Mouse (Mus musculus) cerebellum, adult 9-11 months (tissue): Measurements from ENCODE around the gene Cfap161.

ENCODE experiments used
- DNase-seq: peaks from one replicate; pipeline ENCODE4 v3.0.0; 2022

Cfap161 gene

DNA sequence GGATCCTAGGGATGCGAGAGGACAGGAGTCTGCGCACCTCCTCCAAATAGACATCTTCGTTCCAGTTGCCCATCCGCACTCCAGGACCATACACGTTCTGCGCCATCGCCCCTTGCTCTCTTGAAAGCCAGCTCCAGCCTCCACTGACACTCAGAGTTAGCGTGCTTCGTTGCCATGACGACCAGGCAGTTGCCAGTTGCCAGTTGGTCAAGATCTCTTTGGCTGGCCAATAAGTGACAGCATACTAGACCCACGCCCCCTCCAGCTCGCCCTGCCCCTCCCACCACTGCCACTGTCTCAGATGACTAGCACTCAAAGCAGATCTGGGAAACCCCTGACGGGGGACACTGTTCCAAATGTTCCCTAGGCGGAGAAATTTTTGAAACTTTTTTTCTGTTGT lies at the start of gene Cfap161:
Cfap161 (minus strand) TSS at position 176 of the 400 bp plus-strand sequence.
- no peak for DNase-seq

GRCm38 (mm10) chr7:83842486-83843259 lies 48.0 kb upstream of the Cfap161 start:
- DNase-seq, result no peak

- DNase-seq, result no peak
These were observed 45.4 kb upstream of the Cfap161 start for GRCm38 (mm10) chr7:83840076-83840475.

DNA sequence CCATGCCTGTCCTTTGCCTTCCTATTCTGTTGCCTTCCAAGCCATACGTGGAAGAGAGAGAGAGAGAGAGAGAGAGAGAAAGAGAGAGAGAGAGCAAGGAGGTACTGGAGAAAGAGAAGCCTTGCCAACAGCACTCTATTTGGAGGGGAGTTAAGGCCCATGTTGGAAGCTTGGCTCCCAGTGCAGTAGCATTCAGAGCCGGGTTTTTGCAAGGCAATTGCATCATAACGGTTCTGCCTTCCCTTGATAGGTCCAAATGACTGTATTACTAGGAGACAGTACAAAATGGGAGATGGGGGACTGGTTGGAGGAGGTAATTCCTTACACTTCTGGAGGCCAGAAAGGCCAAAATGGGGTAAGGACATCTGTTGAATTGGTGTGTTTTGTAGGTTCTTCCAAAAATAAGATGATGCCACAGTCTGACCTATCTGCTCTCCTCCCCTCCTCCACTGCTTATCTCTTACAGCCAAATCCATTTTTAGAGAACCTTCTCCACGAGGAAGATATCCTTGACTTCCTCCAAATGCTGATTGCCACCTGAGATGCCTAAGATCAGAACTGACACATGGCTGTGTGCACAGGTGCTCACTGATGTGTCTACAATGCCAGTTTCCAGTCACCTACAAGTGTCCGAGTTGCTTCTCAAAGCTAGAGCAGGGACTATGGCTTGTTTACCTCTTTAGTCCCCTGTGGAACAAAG lies 44.0 kb upstream of the Cfap161 start:
- no peak for DNase-seq

- no peak for DNase-seq
These were observed 34.7 kb upstream of the Cfap161 start for GRCm38 (mm10) chr7:83829355-83829754.

- no peak for DNase-seq
These were observed 32.9 kb upstream of the Cfap161 start for GRCm38 (mm10) chr7:83827402-83828076.

GRCm38 (mm10) chr7:83826808-83827207 lies 32.1 kb upstream of the Cfap161 start:
- DNase-seq, result no peak

DNA sequence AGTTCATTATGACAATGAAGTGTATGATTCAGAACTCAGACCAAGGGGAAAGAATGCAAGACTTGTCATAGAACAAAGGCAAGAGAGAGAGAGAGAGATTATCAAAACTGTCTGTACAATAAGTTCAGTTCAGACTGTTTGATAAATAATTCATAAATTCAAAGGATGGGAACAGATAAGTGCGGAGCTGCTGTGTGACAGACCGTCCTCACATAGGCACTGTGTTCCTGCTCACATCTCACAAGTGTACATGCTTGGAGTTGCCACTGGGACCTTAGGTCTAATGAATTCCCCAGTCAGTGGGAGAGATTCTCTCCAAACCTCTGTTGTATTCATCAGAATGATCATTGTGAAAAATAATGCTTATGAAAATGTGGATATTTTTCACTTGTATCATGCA lies 27.3 kb upstream of the Cfap161 start:
- no peak for DNase-seq

DNA sequence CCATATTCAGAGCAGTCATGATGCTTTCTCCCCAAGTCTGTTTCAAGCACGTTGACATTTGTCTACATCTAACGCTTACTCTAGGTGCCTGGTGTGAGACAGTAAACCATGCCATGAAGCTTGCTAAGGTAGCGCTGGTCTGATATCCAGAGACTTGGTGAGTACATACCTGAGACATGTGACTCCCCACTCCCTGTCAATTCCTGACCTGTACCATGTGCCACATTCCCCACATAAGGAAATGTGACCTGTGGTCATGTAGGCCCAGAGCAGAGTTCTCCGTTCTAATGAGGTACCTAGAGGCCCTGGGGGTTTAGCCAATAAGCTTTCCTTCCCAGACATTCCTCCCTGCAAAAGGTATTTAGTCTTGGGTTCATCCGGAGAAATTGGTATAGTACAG lies 22.2 kb upstream of the Cfap161 start:
- DNase-seq, result no peak

DNA sequence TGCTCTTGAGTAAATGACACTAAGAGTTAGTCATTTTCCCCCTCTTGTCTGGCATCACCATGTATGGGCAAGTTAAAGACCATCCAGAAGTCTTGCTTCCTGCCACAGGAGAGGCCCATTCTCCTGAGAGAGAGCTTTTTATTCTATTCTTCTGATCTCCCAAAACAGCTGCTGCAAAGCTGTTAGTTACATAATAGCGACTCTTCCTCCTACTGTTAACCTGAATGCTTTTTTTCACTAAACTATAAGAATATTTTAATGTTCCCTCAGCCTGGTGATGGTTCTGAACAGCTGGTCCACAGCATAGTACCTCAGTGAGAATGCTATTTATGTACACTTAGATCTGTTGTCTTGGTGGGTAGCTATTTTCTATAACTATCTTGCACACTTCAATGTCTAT lies 21.0 kb upstream of the Cfap161 start:
- no peak for DNase-seq

DNA sequence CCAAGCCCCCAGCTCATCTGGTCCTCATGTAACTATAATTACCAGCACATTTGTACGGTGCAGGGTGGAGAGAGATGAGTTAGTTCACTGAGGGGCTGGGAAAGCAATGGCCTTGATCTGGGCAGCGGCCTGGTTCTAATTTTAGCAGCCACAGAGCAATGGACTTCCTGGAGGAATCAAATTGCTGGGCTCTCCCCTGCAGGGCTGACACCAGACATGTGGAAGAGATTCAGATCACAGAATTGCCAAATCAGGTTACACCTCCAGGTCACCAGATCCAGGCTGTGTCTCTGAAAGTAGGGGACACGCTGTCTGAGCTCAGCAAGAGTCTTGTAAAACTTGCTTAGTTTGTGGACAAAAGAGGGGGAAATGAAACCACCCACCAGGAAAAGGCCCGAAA lies 19.3 kb upstream of the Cfap161 start:
- DNase-seq, result peak; percentile 54

DNA sequence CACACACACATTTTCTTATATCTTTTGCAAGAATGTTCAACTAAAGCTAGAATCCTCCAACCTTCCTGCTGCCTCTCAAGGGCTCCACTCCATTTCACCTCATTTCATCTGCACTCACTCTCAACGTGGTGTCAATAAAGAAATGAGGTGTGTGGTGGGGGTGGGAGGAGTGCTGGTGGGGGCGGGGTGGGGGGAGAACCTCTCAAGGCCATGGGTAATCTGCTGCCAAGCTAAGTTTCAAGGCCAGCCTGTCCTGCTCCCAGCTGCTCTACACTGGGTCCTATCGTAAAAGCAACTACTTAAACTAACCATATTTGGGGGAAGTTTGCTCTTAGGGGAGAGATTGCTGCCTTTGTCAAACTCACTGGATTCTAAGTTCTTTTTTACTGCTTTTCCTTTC lies 18.8 kb upstream of the Cfap161 start:
- DNase-seq, result no peak

DNA sequence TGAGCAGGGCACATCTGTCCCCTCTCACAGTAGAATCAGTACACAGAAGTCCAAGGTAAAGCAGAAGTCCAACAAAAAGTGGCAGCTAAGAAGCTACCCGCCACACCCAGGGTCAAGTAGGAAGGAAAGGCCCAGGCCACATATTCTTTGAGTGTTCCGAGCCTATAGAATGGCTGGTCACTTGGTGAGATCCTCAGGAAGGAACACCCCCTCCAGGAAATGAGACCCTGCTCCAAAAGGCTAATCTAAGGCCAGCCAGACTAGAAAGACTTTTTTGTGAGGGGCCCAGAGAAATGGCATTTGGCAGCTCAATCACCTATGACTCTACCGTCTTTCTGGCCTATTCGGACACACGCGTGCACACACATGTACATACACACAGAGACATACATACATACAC lies 18.3 kb upstream of the Cfap161 start:
- DNase-seq, result no peak

DNA sequence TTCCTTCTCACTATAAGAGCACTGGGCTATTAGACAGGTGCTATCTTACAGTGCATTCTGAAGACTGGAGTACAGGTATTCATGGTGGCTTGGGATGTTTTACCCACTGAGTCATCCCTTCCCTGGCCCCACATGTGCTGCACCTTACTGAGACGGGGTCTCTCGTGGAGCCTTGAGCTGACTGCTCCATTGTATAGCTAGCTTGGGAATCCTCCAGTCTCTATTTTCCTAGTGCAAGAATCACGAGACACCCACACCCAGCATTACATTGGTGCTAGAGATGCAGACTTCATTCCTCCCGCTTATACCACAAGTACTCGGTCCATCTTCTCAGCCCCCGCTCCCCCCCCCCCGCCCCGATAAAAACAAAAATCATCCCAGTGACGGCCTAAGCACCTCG lies 17.9 kb upstream of the Cfap161 start:
- no peak for DNase-seq

DNA sequence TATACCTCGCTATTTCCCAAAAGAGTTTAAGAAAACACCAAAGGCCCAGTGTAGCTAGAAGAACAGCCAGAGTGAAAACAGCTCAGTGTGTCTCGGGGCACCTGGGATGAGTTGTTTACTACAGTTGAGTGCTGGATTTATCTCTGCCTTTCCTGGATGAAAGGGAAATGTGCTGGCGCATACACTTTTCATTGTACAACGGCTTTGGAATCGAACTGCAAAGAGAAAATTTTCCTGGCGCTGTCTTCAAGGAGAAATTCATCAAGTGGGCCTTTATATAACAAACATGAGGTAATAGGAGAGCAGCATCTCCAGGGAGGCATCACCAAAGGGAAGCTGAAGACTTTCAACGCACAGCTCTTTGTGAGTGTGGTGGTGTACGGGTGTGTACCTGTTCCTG lies 17.2 kb upstream of the Cfap161 start:
- DNase-seq, result no peak

GRCm38 (mm10) chr7:83811461-83811860 lies 16.8 kb upstream of the Cfap161 start:
- DNase-seq, result no peak

GRCm38 (mm10) chr7:83810141-83811100 lies 15.7 kb upstream of the Cfap161 start:
- peak; percentile 61 for DNase-seq

GRCm38 (mm10) chr7:83809715-83810114 lies 15.0 kb upstream of the Cfap161 start:
- no peak for DNase-seq

- peak; percentile 99 for DNase-seq
These were observed 14.4 kb upstream of the Cfap161 start for GRCm38 (mm10) chr7:83809060-83809459.

DNA sequence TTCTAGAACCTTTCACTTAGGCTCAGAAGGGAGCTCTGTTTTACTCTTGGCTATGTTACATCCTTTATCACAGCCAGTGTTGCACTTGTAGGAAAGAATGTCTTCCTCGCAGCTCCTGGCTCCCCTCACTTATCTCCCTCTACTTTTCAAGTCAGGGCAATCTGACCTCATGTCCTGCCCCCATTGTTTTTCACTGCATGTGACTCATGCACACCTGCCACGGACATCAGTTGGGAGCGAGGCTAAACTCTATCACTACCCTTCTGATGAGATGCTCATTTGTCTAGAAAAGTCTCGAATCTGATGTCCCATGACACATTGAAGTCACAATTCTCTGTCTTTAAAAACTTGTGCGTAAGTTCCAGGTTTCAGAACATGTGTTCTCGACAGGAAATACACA lies 12.3 kb upstream of the Cfap161 start:
- DNase-seq, result no peak

DNA sequence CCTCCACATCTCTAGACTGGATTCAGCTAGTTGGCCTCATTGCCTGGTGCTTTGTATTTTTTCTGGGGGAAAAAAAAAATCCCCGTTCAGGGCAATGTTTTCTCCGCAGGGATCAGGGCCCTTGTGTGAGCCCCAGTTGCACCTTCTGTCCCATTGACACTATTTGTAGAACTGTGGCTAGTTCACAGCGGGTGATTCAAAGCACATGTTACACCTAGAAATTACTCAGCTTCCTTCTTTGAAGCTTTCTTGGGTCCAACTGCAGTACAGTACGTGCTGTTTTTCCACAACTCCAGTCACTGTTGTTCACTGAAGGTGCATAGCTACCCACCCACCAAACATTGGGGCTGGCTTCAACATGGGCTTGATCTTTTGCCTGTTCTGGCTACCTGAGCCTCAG lies 9.1 kb upstream of the Cfap161 start:
- DNase-seq, result peak; percentile 23

DNA sequence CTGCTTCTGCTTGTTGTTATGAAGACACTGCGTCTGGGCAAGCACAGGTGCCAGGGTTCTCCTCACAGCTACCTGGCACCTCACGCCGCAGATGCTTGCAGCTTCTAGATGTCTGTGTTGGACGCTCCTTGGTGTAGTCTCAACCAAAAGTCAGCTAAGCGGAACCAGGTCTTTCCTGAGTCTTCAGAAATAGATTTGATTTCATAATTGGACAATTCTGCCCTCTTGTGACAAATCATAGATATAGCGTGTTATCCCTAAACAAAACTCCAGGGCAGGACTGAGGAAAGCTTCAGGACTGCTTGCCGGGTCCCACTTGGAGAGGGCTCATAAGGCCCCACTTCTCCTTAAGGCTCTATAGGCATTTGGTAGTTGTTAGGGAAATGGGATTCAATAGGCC lies 7.8 kb upstream of the Cfap161 start:
- DNase-seq, result peak; percentile 64

- DNase-seq, result no peak
These were observed 7.3 kb upstream of the Cfap161 start for GRCm38 (mm10) chr7:83802007-83802406.
